Mouse (Mus musculus): ENCODE results near the gene Acot8.

DNA sequence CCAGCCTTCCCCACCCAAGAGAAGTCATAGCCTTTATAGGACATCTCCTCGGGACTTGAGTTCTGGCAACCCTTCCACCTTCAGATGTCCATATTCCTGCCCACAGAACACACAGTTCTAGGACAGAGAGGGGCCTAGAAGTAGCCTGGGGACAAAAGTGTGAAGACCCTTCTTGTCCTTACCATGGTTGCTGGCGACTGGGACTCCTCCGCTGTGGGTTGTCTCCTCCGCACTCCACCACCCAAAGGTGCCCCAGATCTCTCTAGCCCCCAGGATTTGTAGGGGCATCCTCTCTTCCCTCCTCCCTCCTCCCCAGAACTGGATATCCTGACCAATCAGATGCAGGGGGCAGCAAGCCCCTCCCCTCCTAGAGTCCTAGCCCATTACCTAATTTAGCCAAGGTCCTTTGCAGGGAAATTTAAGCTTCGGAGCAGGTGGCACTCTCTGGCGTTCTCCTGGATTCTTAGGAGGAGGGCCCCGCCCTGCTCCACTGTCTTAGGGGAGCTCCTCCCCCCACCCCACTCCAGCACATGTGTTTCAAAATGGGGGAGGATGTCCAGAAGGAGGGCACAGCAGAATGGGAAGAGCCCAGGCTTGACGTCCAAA, 25.1 kb downstream of the Acot8 start, which contains the start of gene Tnnc2:
- no peak for TF ChIP-seq CTCF (IDR thresholded peaks at IDR 0.05; ENCODE audit: borderline replicate concordance, insufficient read depth, low read depth, low read length)
- TF ChIP-seq POLR2A (IDR thresholded peaks at IDR 0.05; ENCODE audit: borderline replicate concordance, insufficient read depth, low read length), result no peak

Data from cerebellum, adult 2 months (tissue).